Mouse (Mus musculus): ENCODE measurements around the gene Zc3h18. TPM values are rescaled to one million over a fixed set of nuclear protein-coding genes. Genes with fewer than 3 reads are reported as not detected.

The Zc3h18 gene
- total RNA-seq, 2 experiments from 2014 or later = 21.1 to 24.2 TPM

DNA sequence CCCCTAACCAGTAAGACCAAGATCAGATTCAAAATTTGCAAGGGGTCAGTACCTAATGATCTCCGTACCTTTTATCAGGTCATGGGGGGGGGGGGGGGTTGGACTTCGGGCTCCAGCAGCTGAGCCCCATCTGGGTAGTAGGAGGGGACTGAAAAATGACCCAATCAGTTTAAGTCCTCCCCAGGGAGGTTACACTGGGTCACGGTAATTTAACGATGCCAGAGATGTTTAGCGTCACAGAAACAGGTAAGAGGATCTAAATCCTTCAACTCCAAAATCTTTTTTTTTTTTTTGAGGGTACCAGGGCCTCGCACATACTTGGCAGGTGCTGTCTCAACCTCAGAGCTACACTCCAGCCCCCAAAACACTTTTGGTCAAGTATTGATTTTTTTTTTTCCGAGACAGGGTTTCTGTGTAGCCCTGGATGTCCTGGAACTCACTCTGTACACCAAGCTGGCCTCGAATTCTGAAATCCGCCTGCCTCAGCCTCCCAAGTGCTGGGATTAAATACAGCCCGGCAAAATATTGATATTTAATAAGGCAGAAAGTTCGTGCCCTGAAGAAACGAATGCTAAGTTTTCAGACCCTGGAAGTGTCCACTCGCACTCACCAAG, 551 bp upstream of the Zc3h18 start:
- intact Hi-C loops (cut with DNase I) = loop anchor here (2.0 kb wide), 1 partner anchor 97 kb away; no protein-coding TSS in a partner anchor
- DNase-seq = no peak

DNA sequence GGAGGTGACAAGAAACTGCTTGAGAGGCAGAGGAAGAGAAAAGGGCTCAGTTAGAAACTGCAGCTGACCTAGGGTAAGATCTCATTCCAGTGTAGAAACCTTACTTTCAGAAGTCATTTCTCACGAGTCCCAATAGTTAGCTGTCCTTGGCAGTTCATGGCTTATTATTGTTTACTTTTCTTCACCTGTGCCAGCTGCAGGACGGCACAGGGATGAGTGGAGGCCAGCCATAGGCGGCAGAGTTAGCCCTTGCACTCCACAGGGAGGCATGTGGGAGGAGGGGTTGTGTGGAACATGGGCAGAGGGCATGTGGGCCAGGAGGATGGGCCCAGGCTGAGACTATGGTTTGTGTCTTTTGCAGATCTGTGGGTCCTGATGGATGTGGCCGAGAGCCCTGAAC, 6.6 kb downstream of the Zc3h18 start:
- intact Hi-C loops (cut with DNase I) = no loop called here
- DNase-seq = no peak

DNA sequence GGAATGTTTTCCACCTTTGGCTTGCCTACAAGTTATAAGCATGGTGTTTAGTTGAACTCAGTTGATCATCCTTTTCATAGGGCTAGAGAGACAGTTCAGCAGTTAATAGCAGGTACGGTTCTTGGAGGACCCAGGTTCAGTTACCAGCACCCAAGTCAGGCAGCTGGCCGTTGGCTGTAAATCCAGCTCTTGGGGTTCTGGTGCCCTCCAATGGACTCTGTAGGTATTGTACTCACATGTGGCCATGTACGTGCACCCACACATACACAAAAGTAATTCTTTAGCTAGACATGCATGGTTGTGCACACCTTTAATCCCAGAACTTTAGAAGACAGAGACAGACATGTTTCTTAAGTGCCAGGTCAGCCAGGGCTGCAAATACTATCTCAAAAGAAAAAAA, 12.9 kb downstream of the Zc3h18 start:
- no peak for DNase-seq
- intact Hi-C loops (cut with DNase I) = no loop called here

DNA sequence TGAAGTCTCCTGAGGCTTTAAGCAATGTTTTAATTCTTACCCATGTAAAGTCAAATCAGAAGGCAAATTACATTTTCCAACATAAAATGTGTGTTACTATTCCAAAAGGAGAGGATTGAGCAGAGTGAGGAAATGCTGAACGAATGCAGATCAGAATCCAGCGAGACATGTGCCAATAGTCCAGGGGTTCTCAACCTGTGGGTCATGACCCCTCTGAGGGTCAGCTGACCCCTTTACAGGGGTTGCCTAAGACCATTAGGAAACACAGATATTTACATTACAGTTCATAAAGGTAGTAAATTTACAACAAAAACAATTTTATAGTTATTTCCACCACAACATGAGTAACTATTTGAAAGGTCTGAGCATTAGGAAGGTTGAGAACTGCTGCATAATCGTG, 14.3 kb downstream of the Zc3h18 start:
- intact Hi-C loops (cut with DNase I) = loop anchor here (10.0 kb wide), 1 partner anchor 434 kb away; no protein-coding TSS in a partner anchor

DNA sequence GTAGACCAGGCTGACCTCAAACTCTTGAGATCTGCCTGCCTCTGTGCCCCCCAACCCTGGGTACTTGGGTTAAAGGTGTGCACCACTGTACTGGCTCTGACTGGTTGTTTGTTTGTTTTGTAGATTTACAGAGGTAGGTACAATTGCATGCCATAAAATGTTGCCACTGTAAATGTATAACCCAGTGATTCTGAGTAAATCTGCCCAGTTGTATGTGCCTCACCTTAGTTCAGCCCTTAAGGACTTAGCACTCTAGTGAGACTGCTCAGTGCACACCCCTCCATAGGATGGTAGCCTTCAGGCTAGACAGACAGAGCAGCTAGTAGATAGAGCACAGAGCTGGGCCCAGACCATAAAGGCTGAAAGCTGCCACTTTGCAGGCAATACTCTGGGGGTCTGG, 17.3 kb downstream of the Zc3h18 start:
- no peak for DNase-seq
- intact Hi-C loops (cut with DNase I) = loop anchor here (10.0 kb wide), 1 partner anchor 431 kb away; no protein-coding TSS in a partner anchor

More for the DNA sequence above, 14.3 kb downstream of the Zc3h18 start:
- DNase-seq = no peak

DNA sequence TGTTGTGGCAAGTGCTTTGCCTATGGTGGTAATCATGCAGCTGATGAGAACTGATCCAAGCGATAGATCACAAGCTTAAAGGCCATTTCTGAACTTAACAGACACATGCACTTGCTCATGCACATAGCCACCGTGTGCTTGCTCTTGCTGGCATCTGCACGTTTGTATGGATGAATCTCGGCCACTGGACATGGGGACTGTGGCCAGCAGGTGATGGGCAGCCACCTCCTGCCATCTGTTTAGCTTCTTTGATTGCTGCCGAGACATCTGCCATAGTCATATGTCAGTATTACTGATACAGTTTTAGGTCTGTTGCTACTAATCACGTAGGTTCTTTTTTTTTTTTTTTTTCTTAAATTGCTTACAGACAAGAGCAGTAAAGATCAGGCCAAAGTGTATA, 18.9 kb downstream of the Zc3h18 start:
- DNase-seq = no peak
- intact Hi-C loops (cut with DNase I) = loop anchor here (10.0 kb wide), 1 partner anchor 430 kb away; no protein-coding TSS in a partner anchor

DNA sequence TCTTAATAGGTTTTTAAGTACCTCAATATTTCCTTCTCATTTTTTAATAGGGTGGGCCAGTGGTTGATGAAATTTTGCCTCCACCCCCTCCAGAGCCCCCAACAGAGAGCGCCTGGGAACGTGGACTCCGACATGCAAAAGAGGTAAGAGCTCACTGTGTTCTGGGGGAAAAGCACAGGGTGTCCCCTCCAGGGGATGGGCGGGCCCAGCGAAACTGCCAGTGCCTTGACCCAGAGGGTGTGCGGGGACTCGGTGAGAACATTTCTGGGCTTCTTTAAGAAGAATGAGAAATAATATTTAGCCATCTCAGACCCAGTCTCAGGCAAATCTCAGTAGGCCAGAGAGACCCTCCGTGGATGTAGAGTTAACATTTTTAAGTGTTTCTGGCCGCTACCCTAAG, 21.8 kb downstream of the Zc3h18 start:
- DNase-seq = no peak
- intact Hi-C loops (cut with DNase I) = loop anchor here (10.0 kb wide), 1 partner anchor 427 kb away; no protein-coding TSS in a partner anchor

DNA sequence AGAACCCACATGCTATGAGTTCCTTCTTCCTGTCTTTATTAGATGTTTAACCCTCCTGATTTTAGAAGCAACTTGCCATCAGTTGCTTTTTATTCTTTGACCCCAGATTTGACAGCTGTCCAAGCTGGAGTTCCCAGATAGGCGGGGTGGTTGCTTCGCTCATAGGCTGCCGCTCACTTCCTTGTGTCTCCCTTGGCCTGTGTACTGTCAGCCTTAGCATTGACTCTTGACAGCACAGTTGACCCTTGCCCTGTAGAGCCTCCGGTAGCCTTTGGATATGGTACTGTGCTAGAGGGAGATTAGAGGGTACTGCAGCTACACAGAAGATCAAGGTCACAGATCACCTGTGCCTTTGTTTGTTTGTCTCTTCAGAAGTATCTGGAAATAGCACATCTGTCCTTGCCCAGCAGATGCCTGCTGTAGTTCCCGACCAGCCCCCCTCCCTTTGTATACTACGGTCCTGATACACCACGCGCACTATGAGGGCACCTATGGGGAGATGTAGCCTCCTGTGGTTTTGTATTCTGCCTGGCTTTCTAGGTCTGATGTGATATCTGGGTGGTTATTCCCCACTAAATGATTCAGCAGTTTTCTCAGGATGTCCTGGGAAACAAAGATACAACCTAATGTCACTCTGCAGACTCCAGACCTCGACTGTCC, 28.9 kb downstream of the Zc3h18 start:
- intact Hi-C loops (cut with DNase I) = no loop called here
- no peak for DNase-seq

DNA sequence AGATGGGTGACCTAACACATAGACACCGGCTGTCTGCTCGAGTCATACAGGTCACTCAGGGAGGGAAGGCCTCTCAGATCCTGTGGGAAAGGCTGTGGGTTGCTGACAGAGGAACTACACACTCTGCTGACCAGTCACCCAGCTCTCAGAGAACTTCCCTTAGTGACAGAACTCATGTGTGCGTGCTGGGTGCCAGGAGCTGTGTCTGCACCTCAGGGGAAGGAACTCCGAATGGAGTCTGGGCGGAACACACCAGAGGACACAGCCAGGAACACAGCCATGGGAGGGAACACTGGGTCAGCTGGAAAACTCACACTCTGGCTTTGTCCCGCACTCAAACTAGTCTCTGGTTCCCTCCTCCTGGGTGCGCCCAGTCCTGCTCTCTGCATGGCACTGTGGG, 31.3 kb downstream of the Zc3h18 start:
- intact Hi-C loops (cut with DNase I) = no loop called here
- no peak for DNase-seq

DNA sequence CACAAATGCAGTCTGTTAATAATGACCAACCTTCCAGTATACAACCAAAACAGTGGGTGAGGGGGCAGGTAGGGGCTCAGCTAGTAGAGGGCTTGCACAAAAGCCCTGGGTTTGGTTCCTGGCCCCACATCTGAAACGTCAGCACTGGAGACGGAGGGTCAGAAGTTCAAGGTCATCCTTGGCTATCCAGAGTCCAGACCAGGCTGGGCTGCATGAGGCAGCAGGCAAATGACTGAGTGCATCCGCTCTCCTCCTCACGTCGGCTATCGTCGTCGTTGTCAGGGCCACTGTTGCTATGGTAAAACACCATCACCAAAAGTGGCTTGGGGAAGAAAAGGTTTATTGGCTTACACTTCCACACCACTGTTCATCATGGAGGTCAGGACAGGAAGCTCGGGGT, 37.9 kb downstream of the Zc3h18 start:
- no peak for DNase-seq
- intact Hi-C loops (cut with DNase I) = no loop called here

DNA sequence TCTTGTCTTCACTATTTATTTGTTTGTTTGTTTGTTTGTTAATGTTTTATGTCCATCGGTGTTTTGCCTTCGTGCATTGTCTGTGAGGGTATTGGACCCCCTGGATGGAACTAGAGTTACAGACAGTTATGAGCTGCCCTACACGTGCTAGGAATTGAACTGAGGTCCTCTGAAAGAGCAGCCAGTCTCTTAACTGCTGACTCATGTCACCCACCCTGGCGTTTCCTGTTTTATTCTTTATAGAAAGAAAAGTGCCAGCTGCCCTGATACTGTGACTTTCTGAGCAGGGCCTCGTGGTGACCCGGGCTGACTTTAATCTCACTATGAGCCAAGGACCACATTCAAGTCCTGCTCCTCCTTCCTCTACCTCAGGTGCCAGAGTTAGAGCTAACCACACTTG, 39.1 kb downstream of the Zc3h18 start:
- DNase-seq = no peak
- intact Hi-C loops (cut with DNase I) = no loop called here

DNA sequence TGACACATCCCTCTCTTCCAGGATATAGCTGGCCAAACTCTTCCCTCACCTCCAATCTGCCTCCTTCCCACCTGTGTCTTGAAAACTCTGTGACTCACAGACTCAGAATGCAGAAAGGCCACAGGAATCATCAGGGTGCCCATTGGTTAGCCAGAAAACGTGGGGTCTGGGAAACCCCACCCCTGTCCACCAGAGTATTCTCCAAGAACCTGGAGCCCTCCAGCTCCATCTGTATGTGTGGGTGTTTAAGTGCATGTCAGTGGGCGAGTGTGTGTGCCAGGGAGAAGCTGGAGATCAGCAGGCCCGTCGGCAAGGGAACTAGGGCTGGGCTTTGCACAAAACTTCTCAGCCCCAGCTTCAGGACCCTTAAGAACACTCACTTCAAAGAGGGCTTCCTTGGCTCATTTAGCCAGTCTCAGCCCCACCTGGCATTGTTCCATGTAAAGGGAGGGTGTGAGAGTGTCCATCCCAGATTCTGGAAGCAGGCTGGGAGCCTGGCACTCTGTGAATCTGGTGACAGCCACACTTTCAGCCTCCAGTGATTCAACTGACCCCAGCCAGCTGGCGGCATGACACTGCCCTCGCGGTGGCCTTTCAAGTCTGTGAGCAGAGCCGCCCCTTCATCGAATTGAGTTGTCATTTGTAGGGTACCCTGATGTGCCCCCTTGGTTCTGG, 43.6 kb downstream of the Zc3h18 start:
- intact Hi-C loops (cut with DNase I) = no loop called here
- DNase-seq = no peak

DNA sequence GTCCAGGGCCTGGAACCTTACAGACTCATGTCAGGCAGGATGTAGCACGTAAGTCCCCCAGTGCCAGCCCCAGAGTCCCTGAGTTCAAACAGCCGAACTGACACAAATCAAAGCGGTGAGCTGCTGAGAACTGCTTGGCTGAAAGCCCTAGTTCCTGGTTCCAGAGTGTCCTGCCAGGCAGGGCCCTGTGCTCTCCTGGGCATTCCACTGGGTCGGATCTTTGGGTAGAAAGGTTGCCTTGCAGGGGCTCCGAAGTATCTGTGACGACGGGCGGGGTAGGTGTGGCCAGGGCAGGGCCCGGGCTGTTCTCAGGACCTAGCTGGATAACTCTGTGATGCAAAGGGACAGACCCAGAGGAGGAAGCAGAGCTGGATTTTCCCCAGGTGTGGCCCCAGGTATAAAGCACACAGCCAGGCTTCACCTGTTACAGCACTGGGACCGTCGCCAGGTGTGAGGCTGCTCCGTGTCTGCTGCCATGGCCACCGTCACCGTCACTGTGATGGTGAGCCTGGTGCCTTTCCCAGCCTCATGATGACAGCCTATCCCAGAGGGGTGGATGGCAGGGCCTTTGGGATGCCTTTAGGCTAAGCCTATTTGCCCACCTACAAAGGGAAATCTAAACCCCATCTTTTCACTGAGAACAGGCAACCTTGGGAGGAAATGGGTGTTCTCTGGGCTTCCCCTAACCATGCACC, 45.1 kb downstream of the Zc3h18 start, which contains the start of gene Il17c:
TSS of gene Il17c (plus strand) at position 645 of the 695 bp plus-strand sequence.
- no peak for DNase-seq
- intact Hi-C loops (cut with DNase I) = no loop called here

DNA sequence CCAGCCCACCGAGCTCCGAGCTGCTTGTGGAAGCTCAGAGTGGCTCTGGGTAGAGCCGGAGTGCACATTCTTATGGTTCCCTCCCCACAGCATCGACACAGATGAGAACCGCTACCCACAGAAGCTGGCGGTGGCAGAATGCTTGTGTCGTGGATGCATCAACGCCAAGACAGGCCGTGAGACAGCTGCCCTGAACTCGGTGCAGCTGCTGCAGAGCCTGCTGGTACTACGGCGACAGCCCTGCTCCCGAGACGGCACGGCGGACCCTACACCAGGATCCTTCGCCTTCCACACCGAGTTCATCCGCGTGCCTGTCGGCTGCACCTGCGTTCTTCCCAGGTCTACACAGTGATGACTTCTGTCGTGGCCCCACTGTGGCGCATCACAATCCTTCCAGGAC, 46.8 kb downstream of the Zc3h18 start:
- intact Hi-C loops (cut with DNase I) = no loop called here
- DNase-seq = no peak

DNA sequence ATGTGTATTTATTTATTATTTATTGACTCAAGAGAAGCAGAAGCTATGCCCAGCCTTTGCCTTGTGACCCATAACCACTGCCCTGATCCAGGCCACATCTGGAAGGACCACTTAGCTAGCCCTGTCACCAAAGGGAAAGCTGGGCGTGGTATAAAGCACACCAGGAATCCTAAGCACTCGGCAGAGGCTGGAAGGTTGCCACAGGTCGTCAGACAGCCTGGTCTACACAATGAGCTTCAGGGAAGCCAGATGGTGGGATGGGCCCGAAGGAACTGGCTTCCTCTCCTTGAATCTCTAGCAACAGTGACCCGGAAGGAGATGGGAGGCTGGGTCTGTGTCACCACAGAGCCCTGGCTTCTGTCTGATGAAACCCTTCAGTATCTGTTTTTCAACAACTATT, 47.2 kb downstream of the Zc3h18 start:
- DNase-seq = no peak
- intact Hi-C loops (cut with DNase I) = no loop called here

DNA sequence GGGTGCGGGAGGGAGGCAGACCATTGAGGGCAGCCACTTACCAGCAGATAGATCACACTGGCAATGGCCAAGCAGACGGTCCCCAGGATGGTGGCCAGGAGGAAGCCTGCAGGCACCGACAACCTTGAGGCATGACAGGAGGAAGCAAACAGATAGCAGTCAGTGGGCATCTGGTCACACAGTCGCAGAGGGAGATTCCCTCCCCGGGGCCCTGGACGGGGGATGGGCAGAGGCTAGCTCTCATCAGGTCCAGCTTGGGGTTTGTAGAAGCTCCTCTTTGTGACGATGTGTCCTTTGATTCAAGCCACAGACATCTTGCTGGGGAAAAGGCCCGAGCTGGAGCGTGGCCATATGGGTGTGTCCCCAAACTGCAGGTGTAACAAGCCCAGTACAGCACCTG, 49.7 kb downstream of the Zc3h18 start:
- DNase-seq = no peak
- intact Hi-C loops (cut with DNase I) = no loop called here

DNA sequence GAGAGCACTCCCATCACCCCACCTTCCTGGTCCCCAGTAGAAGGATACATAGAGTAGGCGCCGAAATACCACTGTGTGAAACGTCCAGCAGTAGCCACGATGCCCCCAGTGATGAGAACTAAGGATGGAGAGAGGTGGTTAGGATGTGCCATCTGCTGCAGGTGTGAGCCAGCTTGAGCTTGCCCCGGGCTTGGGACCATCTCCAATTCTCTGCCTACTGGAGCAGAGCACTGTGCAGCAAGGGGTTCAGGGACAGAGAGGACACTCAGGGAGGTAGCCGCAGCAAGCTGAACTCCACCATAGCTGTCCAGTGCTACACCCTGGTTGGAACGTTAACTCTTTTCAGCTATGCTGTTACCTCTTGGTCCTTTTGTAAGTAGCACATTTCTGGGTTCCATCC, 51.2 kb downstream of the Zc3h18 start:
- intact Hi-C loops (cut with DNase I) = no loop called here
- no peak for DNase-seq

DNA sequence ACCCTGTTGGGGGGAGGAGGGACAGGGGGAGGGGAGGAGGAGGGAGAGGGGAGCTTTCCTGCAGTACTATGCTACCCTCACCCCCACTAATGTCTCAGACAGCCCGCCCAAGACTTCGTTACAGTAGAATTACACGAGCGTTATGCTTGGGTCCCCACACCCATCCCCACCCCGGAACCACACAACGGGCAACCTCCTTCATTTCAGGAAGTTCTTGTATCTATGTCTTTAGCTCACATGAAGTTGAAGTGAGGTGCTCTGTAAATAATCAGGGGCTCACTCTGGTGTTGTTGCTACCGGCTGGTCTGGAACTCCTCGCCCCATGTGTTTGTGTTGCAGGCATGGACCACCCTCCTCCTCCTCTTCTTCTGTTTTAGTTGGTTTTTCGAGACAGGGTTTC, 51.8 kb downstream of the Zc3h18 start:
- no peak for DNase-seq
- intact Hi-C loops (cut with DNase I) = no loop called here

DNA sequence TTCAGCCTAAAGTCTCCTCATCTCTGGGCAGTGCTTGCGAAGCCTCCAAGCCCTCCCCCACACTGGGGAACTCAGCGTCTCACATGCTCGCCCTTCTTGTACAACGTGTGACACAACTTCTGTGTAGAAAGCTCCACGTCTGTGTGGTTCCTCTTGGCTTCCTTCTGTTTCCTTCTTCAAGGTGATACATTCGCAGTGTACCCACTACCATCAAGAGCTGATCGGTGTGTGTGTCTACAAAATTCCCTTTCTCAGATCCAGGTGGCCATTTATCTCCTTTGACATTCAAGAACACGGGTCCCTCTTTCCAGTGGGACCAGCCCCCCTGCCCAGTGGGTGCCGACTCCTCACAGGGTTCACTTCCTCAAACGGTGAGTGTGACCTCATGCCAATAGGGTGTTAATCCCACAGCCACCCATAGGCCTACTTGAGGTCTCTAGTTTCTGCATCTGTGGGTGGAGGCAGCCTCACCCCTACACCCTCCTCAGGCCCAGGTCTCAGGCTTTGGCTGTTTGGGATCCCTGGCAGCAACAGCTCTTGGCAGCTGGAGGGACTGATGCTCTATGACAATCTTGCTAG, 53.7 kb downstream of the Zc3h18 start:
- intact Hi-C loops (cut with DNase I) = no loop called here
- DNase-seq = no peak

DNA sequence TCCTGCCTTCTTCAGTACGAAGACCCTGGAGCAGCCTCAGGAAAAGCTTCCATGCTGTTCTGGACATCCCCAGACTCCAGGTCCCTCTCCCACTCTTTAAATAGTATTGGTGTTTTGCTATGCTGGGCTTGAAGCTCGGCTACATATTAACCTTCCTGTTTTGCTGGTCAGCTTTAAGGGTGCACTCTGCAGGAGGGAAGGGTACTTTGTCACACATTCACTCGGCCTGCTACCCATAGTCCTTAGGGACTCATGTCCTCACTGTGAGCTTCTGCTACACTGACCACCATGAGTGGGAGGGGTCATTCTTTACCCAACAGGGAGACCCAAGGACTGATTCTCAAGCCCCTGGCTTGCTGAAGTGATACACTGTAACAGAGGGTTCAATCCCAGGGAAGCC, 54.2 kb downstream of the Zc3h18 start:
- intact Hi-C loops (cut with DNase I) = no loop called here
- no peak for DNase-seq

Data from gastrocnemius, postnatal 36 days (tissue).